Mouse (Mus musculus) intestine, embryonic 14.5 days (tissue): ENCODE data around the gene Gal3st2. TPM values are rescaled to one million over a fixed set of nuclear protein-coding genes. Genes with fewer than 3 reads are reported as not detected.
"Not testable (repeated sequence)": the region's sequence is repeated elsewhere in the genome, so short reads cannot be mapped to it uniquely, and the experiment has no call there.

Source experiments
- ATAC-seq: fragments of 200-750 bp; cut with Nextera tagmentation; replicated peaks from 2 replicates; pipeline ENCODE4 v1.8.0; 2017; ENCODE audit warnings: low read depth, moderate number of reproducible peaks, moderate TSS enrichment, moderate library complexity; ENCODE audit not compliant: low FRiP score, low TSS enrichment
- DNase-seq: peaks from one replicate; pipeline ENCODE4 v3.0.0-alpha.2; 2018; ENCODE audit warnings: low spot score
- H3K27ac ChIP-seq: fragments of 300-500 bp; sonication (generic); 2 replicates; pipeline ENCODE4 v1.5.1; 2014; ENCODE audit warnings: low read depth, mild to moderate bottlenecking, control low read depth
- H3K27me3 ChIP-seq: fragments of 300-500 bp; sonication (generic); replicated peaks from 2 replicates; pipeline ENCODE4 v1.6.1; 2014; ENCODE audit warnings: low read length, control low read depth; ENCODE audit not compliant: control insufficient read depth, insufficient read depth
- H3K36me3 ChIP-seq: fragments of 300-500 bp; sonication (generic); 2 replicates; pipeline ENCODE4 v1.6.1; 2014; ENCODE audit warnings: low read length, control low read depth; ENCODE audit not compliant: control insufficient read depth, insufficient read depth
- H3K4me1 ChIP-seq: fragments of 300-500 bp; sonication (generic); replicated peaks from 2 replicates; pipeline ENCODE4 v1.6.1; 2014; ENCODE audit warnings: low read length, control low read depth, mixed read lengths; ENCODE audit not compliant: control insufficient read depth, insufficient read depth
- H3K4me2 ChIP-seq: fragments of 300-500 bp; sonication (generic); 2 replicates; pipeline ENCODE4 v1.6.1; 2014; ENCODE audit warnings: low read length
- H3K4me3 ChIP-seq: fragments of 300-500 bp; sonication (generic); 2 replicates; pipeline ENCODE4 v1.5.1; 2014; ENCODE audit warnings: low read depth, low read length, control low read depth, mixed read lengths
- H3K9ac ChIP-seq: fragments of 300-500 bp; sonication (generic); 2 replicates; pipeline ENCODE4 v1.6.1; 2014; ENCODE audit warnings: mild to moderate bottlenecking, low read length
- H3K9me3 ChIP-seq: fragments of 300-500 bp; sonication (generic); 2 replicates; pipeline ENCODE4 v1.6.1; 2016; ENCODE audit warnings: low read length, control low read depth; ENCODE audit not compliant: control insufficient read depth
- WGBS: fragments of 180-500 bp; shearing (Covaris S2); extraction: QIAGEN DNeasy Blood & Tissue Kit; methylation state at CpG from one replicate; pipeline ENCODE4 v1.1.7; 2014; 5-methylcytosine and 5-hydroxymethylcytosine counted together
- polyA plus RNA-seq: library from polyadenylated mRNA; unstranded; fragments of >200 nt; fragmentation: Nextera tagmentation; extraction: Ambion mirVana; gene quantifications from 2 replicates; pipeline ENCODE4 v1.2.1, GENCODE M21; 2014

Gal3st2 gene
- polyA plus RNA-seq, 1 experiment from 2014 or later, result 0.19 TPM

DNA sequence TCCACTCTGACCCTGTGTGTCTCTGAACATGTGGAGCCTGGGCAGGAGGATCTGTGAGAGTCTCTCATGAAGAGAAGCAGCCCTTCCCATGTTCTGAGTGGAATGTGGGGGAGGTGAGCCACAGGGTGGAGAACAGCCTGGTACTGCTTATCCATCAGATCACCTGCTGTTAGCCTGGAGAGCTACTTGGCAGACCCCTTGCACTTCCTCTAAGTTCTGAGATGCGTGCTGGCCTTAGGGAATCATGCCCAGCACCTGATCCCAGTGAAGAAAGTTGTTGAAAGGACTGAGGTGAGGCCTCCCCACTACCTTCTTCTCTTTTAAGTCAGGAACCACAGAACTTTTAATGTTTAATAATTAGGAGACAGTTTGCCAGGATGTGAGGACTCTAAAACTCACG lies 62.0 kb downstream of the Gal3st2 start:
- not testable (repeated sequence) for H3K4me2 ChIP-seq, H3K27ac ChIP-seq, H3K27me3 ChIP-seq, H3K4me3 ChIP-seq, H3K9me3 ChIP-seq, ATAC-seq, DNase-seq, H3K9ac ChIP-seq, H3K4me1 ChIP-seq, H3K36me3 ChIP-seq
- WGBS, result 67% methylated on average over 2 of the region's 2 CpGs

Other genes starting within 250 kb of the Gal3st2 start
- 179 and 195 TPM in 2 replicates for gene Stk25, start 202.6 kb upstream of the Gal3st2 start, polyA plus RNA-seq
- 46.5 and 51.3 TPM in 2 replicates for gene Bok, start 175.6 kb upstream of the Gal3st2 start, polyA plus RNA-seq
- 82.4 and 92.0 TPM in 2 replicates for gene Atg4b, start 109.8 kb upstream of the Gal3st2 start, polyA plus RNA-seq
- 60.1 and 63.8 TPM in 2 replicates for gene Thap4, start 106.4 kb upstream of the Gal3st2 start, polyA plus RNA-seq
- gene Dtymk, start 59.4 kb upstream of the Gal3st2 start, polyA plus RNA-seq, result 272 and 288 TPM in 2 replicates
- gene Ing5, start 57.3 kb upstream of the Gal3st2 start, polyA plus RNA-seq, result 19.7 and 23.2 TPM in 2 replicates
- gene D2hgdh, start 36.4 kb upstream of the Gal3st2 start, polyA plus RNA-seq, result 13.5 and 14.8 TPM in 2 replicates
- gene Gal3st2b, start 57.0 kb downstream of the Gal3st2 start, polyA plus RNA-seq, result not detected in 2 replicates
- 0.03 TPM in 1 of 2 replicates, not detected in the other for gene Gal3st2c, start 129.2 kb downstream of the Gal3st2 start, polyA plus RNA-seq
- gene Neu4, start 159.1 kb downstream of the Gal3st2 start, polyA plus RNA-seq, result not detected in 2 replicates
- gene Pdcd1, start 191.2 kb downstream of the Gal3st2 start, polyA plus RNA-seq, result 0.20 and 0.42 TPM in 2 replicates